ENCODE assay signal across 6 mouse cellular contexts in genomic region chr3:96044559-96044958, GRCm38 (mm10). TPM values are rescaled to one million over a fixed set of nuclear protein-coding genes. Genes with fewer than 3 reads are reported as not detected.
DNase-seq lines count a peak whose midpoint lies in the region; ATAC-seq lines count a peak whose summit lies in the region.
"Not testable (repeated sequence)": the region's sequence is repeated elsewhere in the genome, so short reads cannot be mapped to it uniquely, and the experiment has no call there.

No protein-coding gene starts in this region.

- not testable (repeated sequence) for H3K9me3 ChIP-seq in forebrain, embryonic 15.5 days; hindbrain, embryonic 15.5 days

- H3K9ac ChIP-seq in forebrain, embryonic 15.5 days (replicated peaks) = 0 out of 2 replicates have a peak overlapping the region, but pooled peaks have one; percentile 0
- 0 out of 2 replicates have a peak overlapping the region, but pooled peaks have one; percentile 3 for H3K9ac ChIP-seq in hindbrain, embryonic 15.5 days

- H3K27me3 ChIP-seq in forebrain, embryonic 15.5 days; hindbrain, embryonic 15.5 days: not testable (repeated sequence)

- DNase-seq in kidney, adult 9 months = peak; percentile 8

- not testable (repeated sequence) for H3K4me3 ChIP-seq in forebrain, embryonic 15.5 days; hindbrain, embryonic 15.5 days

- 84% methylated on average over 3 of the region's 3 CpGs for WGBS in forebrain, embryonic 15.5 days
- 92% methylated on average over 3 of the region's 3 CpGs for WGBS in hindbrain, embryonic 15.5 days

- not testable (repeated sequence) for H3K4me2 ChIP-seq in forebrain, embryonic 15.5 days (replicated peaks); hindbrain, embryonic 15.5 days

- not testable (repeated sequence) for H3K27ac ChIP-seq in forebrain, embryonic 15.5 days (replicated peaks); hindbrain, embryonic 15.5 days (replicated peaks)

- not testable (repeated sequence) for H3K4me1 ChIP-seq in forebrain, embryonic 15.5 days; hindbrain, embryonic 15.5 days (replicated peaks)

- H3K36me3 ChIP-seq in forebrain, embryonic 15.5 days = peaks cover 35% of the 10 kb centered on the region
- H3K36me3 ChIP-seq in hindbrain, embryonic 15.5 days = peaks cover 32% of the 10 kb centered on the region

- ATAC-seq in erythroblast, adult 5-6 weeks (replicated peaks; ENCODE audit: low FRiP score, poor library complexity, severe bottlenecking) = 0 out of 2 replicates have a peak, but pooled peaks have one; percentile 62
- not testable (repeated sequence) for ATAC-seq in forebrain, embryonic 15.5 days (replicated peaks); hindbrain, embryonic 15.5 days (ENCODE audit: low FRiP score, low read depth)
- 0 out of 2 replicates have a peak, but pooled peaks have one; percentile 53 for ATAC-seq in monocyte, adult 5-6 weeks (replicated peaks; ENCODE audit: insufficient number of reproducible peaks, low FRiP score, low TSS enrichment, poor library complexity, severe bottlenecking)
- 0 out of 2 replicates have a peak, but pooled peaks have one; percentile 13 for ATAC-seq in neutrophil, adult 5-6 weeks (ENCODE audit: extremely low read depth, insufficient number of reproducible peaks, low FRiP score, poor library complexity, severe bottlenecking)

RNA-seq across cellular contexts. Expression of gene Vps45, which starts 13.7 kb away (rescaled TPM):
- 2.5 and 14.2 TPM in 2 replicates for total RNA-seq in erythroblast, adult 5-6 weeks (2015; ENCODE audit: low replicate concordance)
- total RNA-seq in erythroblast, adult 5-6 weeks (2017; ENCODE audit: low replicate concordance) = 5.1 and 7.1 TPM in 2 replicates
- 64.4 and 65.6 TPM in 2 replicates for polyA plus RNA-seq in forebrain, embryonic 15.5 days (2015; fragmentation: Nextera tagmentation; extraction: Ambion mirVana)
- 56.1 and 63.2 TPM in 2 replicates for polyA plus RNA-seq in hindbrain, embryonic 15.5 days (2015; fragmentation: Nextera tagmentation; extraction: Ambion mirVana)
- total RNA-seq in monocyte, adult 5-6 weeks (2017) = 18.1 to 75.8 TPM (median 21.4 TPM) in 3 replicates
- 8.4 and 9.7 TPM in 2 replicates for total RNA-seq in neutrophil, adult 5-6 weeks (2017)

RNA-seq across cellular contexts. Expression of gene Plekho1, which starts 48.8 kb away (rescaled TPM):
- total RNA-seq in erythroblast, adult 5-6 weeks (2015; ENCODE audit: low replicate concordance) = 6.7 and 10.8 TPM in 2 replicates
- total RNA-seq in erythroblast, adult 5-6 weeks (2017; ENCODE audit: low replicate concordance) = 8.2 and 10.1 TPM in 2 replicates
- polyA plus RNA-seq in forebrain, embryonic 15.5 days (2015; fragmentation: Nextera tagmentation; extraction: Ambion mirVana) = 87.6 and 90.5 TPM in 2 replicates
- 47.8 and 49.5 TPM in 2 replicates for polyA plus RNA-seq in hindbrain, embryonic 15.5 days (2015; fragmentation: Nextera tagmentation; extraction: Ambion mirVana)
- 73.1 to 144 TPM (median 131 TPM) in 3 replicates for total RNA-seq in monocyte, adult 5-6 weeks (2017)
- 153 and 166 TPM in 2 replicates for total RNA-seq in neutrophil, adult 5-6 weeks (2017)

RNA-seq across cellular contexts. Expression of gene Otud7b, which starts 59.8 kb away (rescaled TPM):
- 1.0 and 2.1 TPM in 2 replicates for total RNA-seq in erythroblast, adult 5-6 weeks (2015; ENCODE audit: low replicate concordance)
- total RNA-seq in erythroblast, adult 5-6 weeks (2017; ENCODE audit: low replicate concordance) = 6.1 and 12.8 TPM in 2 replicates
- 8.3 and 9.8 TPM in 2 replicates for polyA plus RNA-seq in forebrain, embryonic 15.5 days (2015; fragmentation: Nextera tagmentation; extraction: Ambion mirVana)
- 8.6 and 9.6 TPM in 2 replicates for polyA plus RNA-seq in hindbrain, embryonic 15.5 days (2015; fragmentation: Nextera tagmentation; extraction: Ambion mirVana)
- total RNA-seq in monocyte, adult 5-6 weeks (2017) = 12.5 to 26.2 TPM (median 17.1 TPM) in 3 replicates
- total RNA-seq in neutrophil, adult 5-6 weeks (2017) = 47.3 and 48.0 TPM in 2 replicates
